Mouse (Mus musculus) cerebellum, adult 2 months (tissue): Measurements from ENCODE around the gene Dcaf10. TPM values are rescaled to one million over a fixed set of nuclear protein-coding genes. Genes with fewer than 3 reads are reported as not detected.

Source experiments
- DNase-seq, 2 experiments: peaks; one replicate each; pipeline ENCODE4 v3.0.0; 2021
- H3K27ac ChIP-seq: fragments of 200-500 bp; 2 replicates; pipeline ENCODE4 v1.5.1; 2012; ENCODE audit warnings: low read length, control low read depth, inconsistent platforms; ENCODE audit not compliant: insufficient read depth
- H3K27me3 ChIP-seq: fragments of 200-500 bp; 2 replicates; pipeline ENCODE4 v1.6.1; 2012; ENCODE audit warnings: inconsistent platforms, mild to moderate bottlenecking, low read length, moderate library complexity; ENCODE audit not compliant: control insufficient read depth, insufficient read depth
- H3K4me1 ChIP-seq: fragments of 200-500 bp; 2 replicates; pipeline ENCODE4 v1.6.1; 2011; ENCODE audit warnings: low read length; ENCODE audit not compliant: control insufficient read depth, insufficient read depth
- H3K4me3 ChIP-seq: fragments of 200-500 bp; replicated peaks from 2 replicates; pipeline ENCODE3; 2011; ENCODE audit warnings: mild to moderate bottlenecking, low read depth, low read length, control low read depth; ENCODE audit not compliant: insufficient read depth
- CTCF ChIP-seq: fragments of 200-500 bp; IDR thresholded peaks from 2 replicates; pipeline ENCODE4 v1.5.1; 2011; ENCODE audit warnings: low read depth, mild to moderate bottlenecking, control low read depth, low read length, moderate library complexity, borderline replicate concordance; ENCODE audit not compliant: insufficient read depth
- POLR2A ChIP-seq: fragments of 200-500 bp; IDR thresholded peaks from 2 replicates; pipeline ENCODE4 v1.6.1; 2011; ENCODE audit warnings: low read length, control low read depth, borderline replicate concordance; ENCODE audit not compliant: insufficient read depth
- WGBS: fragments of 180-500 bp; shearing (Covaris S2); methylation state at CpG from one replicate; pipeline ENCODE4 v1.1.7; 2018; 5-methylcytosine and 5-hydroxymethylcytosine counted together
- polyA plus RNA-seq: library from polyadenylated mRNA; depleted of rRNA; stranded (reverse); fragments of >200 nt; gene quantifications from 2 replicates; pipeline ENCODE4 v1.2.3, GENCODE M21; 2012

The Dcaf10 gene
- polyA plus RNA-seq, 1 experiment, result 10.4 TPM

- Histone ChIP-seq H3K27ac (no peak overlapping the region), H3K4me3 (no peak overlapping the region), H3K27me3 (no peaks in the 10 kb centered on the region), H3K4me1 (peaks cover 5% of the 10 kb centered on the region)
- DNase-seq, result no peak
- 68% methylated on average over 7 of the region's 7 CpGs for WGBS
- TF ChIP-seq CTCF (no peak), POLR2A (no peak)
Measured at GRCm38 (mm10) chr4:45402878-45403498, 61.1 kb downstream of the Dcaf10 start.

- 89% methylated on average over 7 of the region's 7 CpGs for whole genome bisulfite sequencing
- DNase-seq, result no peak
- no peak overlapping the region for H3K27ac ChIP-seq
- TF ChIP-seq CTCF (no peak), POLR2A (no peak)
- peaks cover 5% of the 10 kb centered on the region for H3K4me1 ChIP-seq
- H3K4me3 ChIP-seq, result no peak overlapping the region
- H3K27me3 ChIP-seq, result no peaks in the 10 kb centered on the region
Measured at GRCm38 (mm10) chr4:45403499-45403878, 61.6 kb downstream of the Dcaf10 start.

- Histone ChIP-seq H3K27me3 (no peaks in the 10 kb centered on the region), H3K4me1 (peaks cover 5% of the 10 kb centered on the region), H3K4me3 (no peak overlapping the region), H3K27ac (no peak overlapping the region)
- DNase-seq, result no peak
- WGBS, result 91% methylated on average over 7 of the region's 7 CpGs
- no peak for TF ChIP-seq CTCF
Measured at GRCm38 (mm10) chr4:45404086-45404485, 62.2 kb downstream of the Dcaf10 start.

- Histone ChIP-seq H3K27ac (no peak overlapping the region), H3K4me1 (peaks cover 5% of the 10 kb centered on the region), H3K4me3 (no peak overlapping the region), H3K27me3 (no peaks in the 10 kb centered on the region)
- no peak for DNase-seq
- TF ChIP-seq POLR2A (no peak), CTCF (no peak)
- WGBS, result 72% methylated on average over 7 of the region's 7 CpGs
Measured at GRCm38 (mm10) chr4:45405315-45405714, 63.4 kb downstream of the Dcaf10 start.

- Histone ChIP-seq H3K27ac (no peak overlapping the region), H3K27me3 (no peaks in the 10 kb centered on the region), H3K4me3 (peak overlapping the region; percentile 16), H3K4me1 (peaks cover 5% of the 10 kb centered on the region)
- no peak for TF ChIP-seq CTCF
- no peak for TF ChIP-seq POLR2A
- 70% methylated on average over 7 of the region's 7 CpGs for WGBS
- DNase-seq, result no peak
Measured at GRCm38 (mm10) chr4:45406397-45406796, 64.5 kb downstream of the Dcaf10 start.

GRCm38 (mm10) chr4:45407001-45407702 lies 65.3 kb downstream of the Dcaf10 start:
- TF ChIP-seq CTCF, result no peak
- TF ChIP-seq POLR2A, result no peak
- DNase-seq, result no peak
- Histone ChIP-seq H3K4me1 (peaks cover 5% of the 10 kb centered on the region), H3K4me3 (peak overlapping the region; percentile 92), H3K27ac (no peak overlapping the region), H3K27me3 (no peaks in the 10 kb centered on the region)
- WGBS, result 38% methylated on average over 5 of the region's 5 CpGs

GRCm38 (mm10) chr4:45407703-45408334 lies 65.9 kb downstream of the Dcaf10 start:
- under 1% methylated on average over 19 of the region's 19 CpGs for WGBS
- Histone ChIP-seq H3K27ac (peak overlapping the region; percentile 86; the same call in 1 of the 2 replicates), H3K27me3 (no peaks in the 10 kb centered on the region), H3K4me3 (peak overlapping the region; percentile 92), H3K4me1 (peaks cover 5% of the 10 kb centered on the region)
- TF ChIP-seq CTCF (no peak), POLR2A (no peak)
- peak in 1 of 2 experiments; percentile 58 for DNase-seq

GRCm38 (mm10) chr4:45408427-45409132 lies 66.7 kb downstream of the Dcaf10 start, which contains the start of gene Slc25a51:
Gene Slc25a51, minus strand, starts transcription at chr4:45408766.
- peak within 1 kb of the TSS; percentile 86 for H3K27ac ChIP-seq

More at GRCm38 (mm10) chr4:45408427-45409132, 66.7 kb downstream of the Dcaf10 start, which contains the start of gene Slc25a51:
- WGBS, result under 1% methylated on average over 66 of the region's 67 CpGs
- TF ChIP-seq POLR2A (peak; percentile 73; the same call in 1 of the 2 replicates), CTCF (no peak)
- DNase-seq, result peak; percentile 86 to 89
- Histone ChIP-seq H3K4me3 (peak within 1 kb of the TSS; percentile 92), H3K4me1 (peaks cover 5% of the 10 kb centered on the region), H3K27me3 (no peaks in the 10 kb centered on the region)
